Mouse (Mus musculus): ENCODE data around the gene Hao1.

The Hao1 gene

DNA sequence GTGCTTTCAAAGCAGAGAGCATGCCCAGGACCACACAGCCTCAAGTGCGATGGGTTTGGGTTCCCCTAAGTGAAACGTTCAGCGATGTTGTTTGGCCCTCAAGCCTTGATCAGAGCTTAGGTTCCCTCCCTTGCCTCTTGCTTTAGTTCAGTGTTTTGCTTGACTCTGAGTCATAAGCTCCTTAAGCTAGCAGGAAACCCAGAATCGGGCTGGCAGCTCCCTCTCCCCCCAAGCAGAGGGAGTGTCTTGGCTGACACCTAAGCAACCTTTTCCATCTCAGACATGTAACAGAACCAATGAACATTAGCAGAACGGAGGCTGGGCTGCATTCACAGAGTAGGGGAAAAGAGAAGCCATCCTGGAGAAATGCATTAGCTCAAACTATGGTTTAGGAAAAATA, 93.3 kb downstream of the Hao1 start:
- no peak for DNase-seq

GRCm38 (mm10) chr2:134456065-134456505, 98.1 kb downstream of the Hao1 start:
- no peak for DNase-seq

GRCm38 (mm10) chr2:134452748-134453147, 101.4 kb downstream of the Hao1 start:
- DNase-seq = no peak

DNA sequence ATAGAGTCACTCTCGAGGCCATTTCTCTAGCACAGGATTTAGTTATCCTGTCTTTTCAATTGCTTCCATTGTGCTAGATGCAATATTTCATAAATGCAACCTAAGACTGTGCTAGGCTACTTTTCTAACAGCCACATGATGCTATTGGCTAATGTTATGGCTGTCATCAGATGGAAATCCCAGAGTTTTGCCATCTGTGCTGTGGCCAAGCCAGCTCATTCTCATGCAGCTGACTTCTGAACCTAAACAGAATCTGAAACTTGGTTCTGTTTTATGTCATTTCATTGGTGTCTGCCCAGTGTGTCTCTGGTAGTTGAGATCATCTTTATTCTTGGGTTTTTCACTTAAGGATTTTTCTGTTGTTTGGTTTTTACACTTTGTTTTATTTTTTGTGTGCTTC, 103.2 kb downstream of the Hao1 start:
- no peak for DNase-seq
